Mouse (Mus musculus) midbrain, embryonic 13.5 days (tissue): ENCODE results near the gene Vmn2r89. TPM values are rescaled to one million over a fixed set of nuclear protein-coding genes. Genes with fewer than 3 reads are reported as not detected.

ENCODE experiments used
- ATAC-seq: fragments of 200-750 bp; cut with Nextera tagmentation; 2 replicates; pipeline ENCODE4 v1.8.0; 2017; ENCODE audit warnings: mild to moderate bottlenecking, moderate TSS enrichment, moderate library complexity
- H3K27ac ChIP-seq: fragments of 300-500 bp; sonication (generic); 2 replicates; pipeline ENCODE4 v1.5.1; 2015; ENCODE audit warnings: inconsistent platforms, mild to moderate bottlenecking, moderate library complexity
- H3K27me3 ChIP-seq: fragments of 300-500 bp; sonication (generic); 2 replicates; pipeline ENCODE4 v1.6.1; 2015; ENCODE audit warnings: mild to moderate bottlenecking, inconsistent platforms
- H3K36me3 ChIP-seq: fragments of 300-500 bp; sonication (generic); 2 replicates; pipeline ENCODE4 v1.6.1; 2015; ENCODE audit warnings: mild to moderate bottlenecking, inconsistent platforms
- H3K4me1 ChIP-seq: fragments of 300-500 bp; sonication (generic); replicated peaks from 2 replicates; pipeline ENCODE4 v1.6.1; 2015; ENCODE audit warnings: inconsistent platforms
- H3K4me2 ChIP-seq: fragments of 300-500 bp; sonication (generic); replicated peaks from 2 replicates; pipeline ENCODE4 v1.6.1; 2015; ENCODE audit warnings: moderate library complexity, mild to moderate bottlenecking, inconsistent platforms
- H3K4me3 ChIP-seq: fragments of 300-500 bp; sonication (generic); replicated peaks from 2 replicates; pipeline ENCODE4 v1.5.1; 2015; ENCODE audit warnings: mild to moderate bottlenecking, inconsistent platforms
- H3K9ac ChIP-seq: fragments of 300-500 bp; sonication (generic); replicated peaks from 2 replicates; pipeline ENCODE4 v1.6.1; 2015; ENCODE audit warnings: mild to moderate bottlenecking, inconsistent platforms
- H3K9me3 ChIP-seq: fragments of 300-500 bp; sonication (generic); 2 replicates; pipeline ENCODE4 v1.6.1; 2016; ENCODE audit warnings: mild to moderate bottlenecking, inconsistent platforms
- WGBS: fragments of 180-500 bp; shearing (Covaris S2); methylation state at CpG from one replicate; pipeline ENCODE4 v1.1.7; 2015; 5-methylcytosine and 5-hydroxymethylcytosine counted together
- polyA plus RNA-seq: library from polyadenylated mRNA; unstranded; fragments of >200 nt; fragmentation: Nextera tagmentation; extraction: Ambion mirVana; gene quantifications from 2 replicates; pipeline ENCODE4 v1.2.1, GENCODE M21; 2015

Gene Vmn2r89
- polyA plus RNA-seq, 1 experiment from 2014 or later, result not detected

GRCm38 (mm10) chr14:51486111-51486510 is 34.5 kb downstream of the Vmn2r89 start:
- H3K4me3 ChIP-seq, result no peak overlapping the region
- H3K36me3 ChIP-seq, result no peaks in the 10 kb centered on the region
- WGBS, result 76% methylated on average over 1 of the region's 1 CpGs
- no peaks in the 10 kb centered on the region for H3K27me3 ChIP-seq
- no peak overlapping the region for H3K9ac ChIP-seq
- no peak overlapping the region for H3K4me2 ChIP-seq
- H3K27ac ChIP-seq, result no peak overlapping the region
- ATAC-seq, result no peak
- H3K9me3 ChIP-seq, result 0 out of 2 replicates have a peak, but pooled peaks cover 5% of the 10 kb centered on the region
- H3K4me1 ChIP-seq, result no peaks in the 10 kb centered on the region

GRCm38 (mm10) chr14:51495781-51496180 is 44.1 kb downstream of the Vmn2r89 start:
- Histone ChIP-seq H3K36me3 (no peaks in the 10 kb centered on the region), H3K9me3 (no peaks in the 10 kb centered on the region), H3K27ac (no peak overlapping the region), H3K9ac (no peak overlapping the region), H3K4me3 (no peak overlapping the region), H3K4me1 (no peaks in the 10 kb centered on the region), H3K27me3 (no peaks in the 10 kb centered on the region), H3K4me2 (no peak overlapping the region)
- ATAC-seq, result no peak
- WGBS, result 87% methylated on average over 2 of the region's 2 CpGs

GRCm38 (mm10) chr14:51496955-51497354 is 45.3 kb downstream of the Vmn2r89 start:
- no peaks in the 10 kb centered on the region for H3K36me3 ChIP-seq
- H3K4me2 ChIP-seq, result no peak overlapping the region
- H3K4me1 ChIP-seq, result no peaks in the 10 kb centered on the region
- H3K27me3 ChIP-seq, result no peaks in the 10 kb centered on the region
- no peak overlapping the region for H3K9ac ChIP-seq
- WGBS, result 95% methylated on average over 1 of the region's 1 CpGs
- H3K4me3 ChIP-seq, result no peak overlapping the region
- ATAC-seq, result no peak
- H3K27ac ChIP-seq, result no peak overlapping the region
- H3K9me3 ChIP-seq, result no peaks in the 10 kb centered on the region

GRCm38 (mm10) chr14:51497958-51498357 is 46.3 kb downstream of the Vmn2r89 start:
- WGBS, result 92% methylated on average over 2 of the region's 2 CpGs

GRCm38 (mm10) chr14:51499707-51500275 is 48.1 kb downstream of the Vmn2r89 start:
- Histone ChIP-seq H3K4me1 (no peaks in the 10 kb centered on the region), H3K27ac (no peak overlapping the region), H3K9me3 (no peaks in the 10 kb centered on the region), H3K36me3 (no peaks in the 10 kb centered on the region), H3K4me2 (no peak overlapping the region), H3K4me3 (no peak overlapping the region), H3K9ac (no peak overlapping the region), H3K27me3 (no peaks in the 10 kb centered on the region)
- ATAC-seq, result no peak
- WGBS, result 85% methylated on average over 2 of the region's 2 CpGs

More at GRCm38 (mm10) chr14:51497958-51498357, 46.3 kb downstream of the Vmn2r89 start:
- no peaks in the 10 kb centered on the region for H3K27me3 ChIP-seq
- H3K36me3 ChIP-seq, result no peaks in the 10 kb centered on the region
- no peaks in the 10 kb centered on the region for H3K4me1 ChIP-seq
- no peak overlapping the region for H3K9ac ChIP-seq
- H3K4me3 ChIP-seq, result no peak overlapping the region
- H3K9me3 ChIP-seq, result no peaks in the 10 kb centered on the region
- H3K4me2 ChIP-seq, result no peak overlapping the region
- H3K27ac ChIP-seq, result no peak overlapping the region
- no peak for ATAC-seq

GRCm38 (mm10) chr14:51500461-51500860 is 48.8 kb downstream of the Vmn2r89 start:
- no peak overlapping the region for H3K9ac ChIP-seq
- no peaks in the 10 kb centered on the region for H3K27me3 ChIP-seq
- H3K27ac ChIP-seq, result no peak overlapping the region
- no peaks in the 10 kb centered on the region for H3K4me1 ChIP-seq
- no peaks in the 10 kb centered on the region for H3K9me3 ChIP-seq
- no peak for ATAC-seq
- H3K4me3 ChIP-seq, result no peak overlapping the region
- 95% methylated on average over 4 of the region's 4 CpGs for WGBS
- no peaks in the 10 kb centered on the region for H3K36me3 ChIP-seq
- no peak overlapping the region for H3K4me2 ChIP-seq

- 97% methylated on average over 8 of the region's 8 CpGs for WGBS
- no peaks in the 10 kb centered on the region for H3K4me1 ChIP-seq
- H3K4me3 ChIP-seq, result no peak overlapping the region
- no peak overlapping the region for H3K9ac ChIP-seq
- ATAC-seq, result no peak
- H3K27me3 ChIP-seq, result no peaks in the 10 kb centered on the region
- H3K27ac ChIP-seq, result no peak overlapping the region
- H3K36me3 ChIP-seq, result no peaks in the 10 kb centered on the region
- H3K4me2 ChIP-seq, result no peak overlapping the region
- no peaks in the 10 kb centered on the region for H3K9me3 ChIP-seq
Observed at GRCm38 (mm10) chr14:51507416-51507815, 55.8 kb downstream of the Vmn2r89 start.

Other genes with a start within 250 kb of the Vmn2r89 start
- gene Ear14, start 248.5 kb upstream of the Vmn2r89 start, polyA plus RNA-seq, result not detected in 2 replicates
- not detected in 2 replicates for gene Rnase2a, start 195.7 kb upstream of the Vmn2r89 start, polyA plus RNA-seq
- not detected in 2 replicates for gene Gm7247, start 90.1 kb upstream of the Vmn2r89 start, polyA plus RNA-seq
- gene Vmn2r88, start 41.0 kb upstream of the Vmn2r89 start, polyA plus RNA-seq, result not detected in 2 replicates
- gene Gm5622, start 100.9 kb downstream of the Vmn2r89 start, polyA plus RNA-seq, result not detected in 2 replicates
- gene Gm17175, start 122.2 kb downstream of the Vmn2r89 start, polyA plus RNA-seq, result not detected in 2 replicates
- not detected in 2 replicates for gene Gm17174, start 140.3 kb downstream of the Vmn2r89 start, polyA plus RNA-seq
- not detected in 2 replicates for gene Gm17078, start 159.5 kb downstream of the Vmn2r89 start, polyA plus RNA-seq
- gene Gm4181, start 183.8 kb downstream of the Vmn2r89 start, polyA plus RNA-seq, result not detected in 2 replicates
- gene Gm17079, start 243.6 kb downstream of the Vmn2r89 start, polyA plus RNA-seq, result not detected in 2 replicates